Mouse (Mus musculus): ENCODE measurements around the gene Gm8764. TPM values are rescaled to one million over a fixed set of nuclear protein-coding genes. Genes with fewer than 3 reads are reported as not detected.

Gm8764 gene
- polyA plus RNA-seq, 1 experiment from 2014 or later: not detected

Other genes with a start within 250 kb of the Gm8764 start
- not detected in 2 replicates for gene Gm21293, start 17.0 kb upstream of the Gm8764 start, polyA plus RNA-seq (2016; fragmentation: Nextera tagmentation; extraction: Ambion mirVana)
- gene Gm6763, start 8.5 kb upstream of the Gm8764 start, polyA plus RNA-seq (2016; fragmentation: Nextera tagmentation; extraction: Ambion mirVana): not detected in 2 replicates
- not detected in 2 replicates for gene Gm21304, start 8.5 kb downstream of the Gm8764 start, polyA plus RNA-seq (2016; fragmentation: Nextera tagmentation; extraction: Ambion mirVana)
- not detected in 2 replicates for gene Gm21312, start 17.0 kb downstream of the Gm8764 start, polyA plus RNA-seq (2016; fragmentation: Nextera tagmentation; extraction: Ambion mirVana)
- not detected in 2 replicates for gene Gm20765, start 25.5 kb downstream of the Gm8764 start, polyA plus RNA-seq (2016; fragmentation: Nextera tagmentation; extraction: Ambion mirVana)
- not detected in 2 replicates for gene Gm4340, start 34.0 kb downstream of the Gm8764 start, polyA plus RNA-seq (2016; fragmentation: Nextera tagmentation; extraction: Ambion mirVana)